Mouse (Mus musculus) hematopoietic stem cell, adult 5-6 weeks (primary cell): Measurements from ENCODE around the gene BC024978. TPM values are rescaled to one million over a fixed set of nuclear protein-coding genes. Genes with fewer than 3 reads are reported as not detected.
"Not testable (repeated sequence)": the region's sequence is repeated elsewhere in the genome, so short reads cannot be mapped to it uniquely, and the experiment has no call there.

Experiments used
- ATAC-seq, 2 experiments: fragments of 125-278 bp in 1 of 2; replicated peaks in 1 of 2; 2 replicates each; pipeline ENCODE4 v1.8.0; 2016 to 2017; ENCODE audit warnings: inconsistent platforms in 2 of 2, mild to moderate bottlenecking in 2 of 2, moderate number of reproducible peaks in 2 of 2, low read depth in 1 of 2, moderate TSS enrichment in 1 of 2; ENCODE audit not compliant: low FRiP score in 2 of 2, poor library complexity in 2 of 2, severe bottlenecking in 2 of 2, insufficient read depth in 1 of 2, low TSS enrichment in 1 of 2
- total RNA-seq: library from RNA; stranded (forward); fragments of 172-1452, 232-1000 nt; gene quantifications from 2 replicates; pipeline ENCODE4 v1.2.3, GENCODE M21; 2017

The BC024978 gene
- total RNA-seq, 1 experiment from 2014 or later: 3.5 TPM

GRCm38 (mm10) chr7:27237527-27237926 lies 41.9 kb downstream of the BC024978 start:
- ATAC-seq: no peak

GRCm38 (mm10) chr7:27238568-27238967 lies 43.0 kb downstream of the BC024978 start:
- ATAC-seq: peak in 1 of 2 experiments; percentile 43; a peak in 1 of 4 replicates

- ATAC-seq: no peak
These were observed 47.6 kb downstream of the BC024978 start for GRCm38 (mm10) chr7:27243211-27243610.

- ATAC-seq: not testable (repeated sequence)
These were observed 48.5 kb downstream of the BC024978 start for GRCm38 (mm10) chr7:27244088-27244487.

- no peak; a peak in 1 of 4 replicates for ATAC-seq
These were observed 53.6 kb downstream of the BC024978 start for GRCm38 (mm10) chr7:27249146-27249545.

GRCm38 (mm10) chr7:27249928-27250327 lies 54.3 kb downstream of the BC024978 start:
- ATAC-seq: no peak

- peak in 1 of 2 experiments; percentile 23; a peak in 1 of 4 replicates for ATAC-seq
These were observed 56.4 kb downstream of the BC024978 start for GRCm38 (mm10) chr7:27251946-27252345.

GRCm38 (mm10) chr7:27255721-27256120 lies 60.1 kb downstream of the BC024978 start:
- no peak for ATAC-seq

- ATAC-seq: peak; percentile 50 to 54
These were observed 61.7 kb downstream of the BC024978 start for GRCm38 (mm10) chr7:27257046-27257851.

GRCm38 (mm10) chr7:27257852-27258204 lies 62.2 kb downstream of the BC024978 start:
- no peak for ATAC-seq

- peak; percentile 74 to 78 for ATAC-seq
These were observed 62.8 kb downstream of the BC024978 start, which contains the start of gene Numbl for GRCm38 (mm10) chr7:27258205-27258899. Numbl (plus strand) TSS chr7:27258433.

- no peak for ATAC-seq
These were observed 63.7 kb downstream of the BC024978 start for GRCm38 (mm10) chr7:27259271-27259721.

- ATAC-seq: no peak
These were observed 64.2 kb downstream of the BC024978 start for GRCm38 (mm10) chr7:27259771-27260170.

Other genes with a start within 250 kb of the BC024978 start
- gene Cyp2a12, start 166.7 kb upstream of the BC024978 start, total RNA-seq: not detected in 2 replicates
- not detected in 2 replicates for gene Cyp2f2, start 75.9 kb upstream of the BC024978 start, total RNA-seq
- not detected in 2 replicates for gene Cyp2t4, start 42.1 kb upstream of the BC024978 start, total RNA-seq
- gene Egln2, start 29.0 kb upstream of the BC024978 start, total RNA-seq: 21.0 and 24.1 TPM in 2 replicates
- gene Rab4b, start 16.9 kb upstream of the BC024978 start, total RNA-seq: 15.4 and 21.1 TPM in 2 replicates
- not detected in 2 replicates for gene Gm21983, start 14.7 kb upstream of the BC024978 start, total RNA-seq
- gene Mia, start 14.6 kb upstream of the BC024978 start, total RNA-seq: not detected in 2 replicates
- gene Snrpa, start 490 bp downstream of the BC024978 start, total RNA-seq: 77.9 and 95.9 TPM in 2 replicates
- 8.1 and 10.7 TPM in 2 replicates for gene Itpkc, start 32.9 kb downstream of the BC024978 start, total RNA-seq
- gene Coq8b, start 37.2 kb downstream of the BC024978 start, total RNA-seq: 9.4 and 13.8 TPM in 2 replicates
- gene Numbl, start 62.7 kb downstream of the BC024978 start, total RNA-seq: 1.6 and 2.4 TPM in 2 replicates
- 1.9 TPM in 1 of 2 replicates, not detected in the other for gene Ltbp4, start 141.9 kb downstream of the BC024978 start, total RNA-seq
- gene Shkbp1, start 160.2 kb downstream of the BC024978 start, total RNA-seq: 15.8 and 22.4 TPM in 2 replicates
- gene Gm20479, start 161.6 kb downstream of the BC024978 start, total RNA-seq: not detected in 2 replicates